Mouse (Mus musculus): ENCODE measurements around the gene Tmed10.

Gene Tmed10

GRCm38 (mm10) chr12:85378271-85378670 is 3.6 kb upstream of the Tmed10 start:
- in situ Hi-C loops (cut with MboI), result no loop called here

GRCm38 (mm10) chr12:85373591-85374560 is 771 bp downstream of the Tmed10 start:
- in situ Hi-C loops (cut with MboI), result no loop called here

DNA sequence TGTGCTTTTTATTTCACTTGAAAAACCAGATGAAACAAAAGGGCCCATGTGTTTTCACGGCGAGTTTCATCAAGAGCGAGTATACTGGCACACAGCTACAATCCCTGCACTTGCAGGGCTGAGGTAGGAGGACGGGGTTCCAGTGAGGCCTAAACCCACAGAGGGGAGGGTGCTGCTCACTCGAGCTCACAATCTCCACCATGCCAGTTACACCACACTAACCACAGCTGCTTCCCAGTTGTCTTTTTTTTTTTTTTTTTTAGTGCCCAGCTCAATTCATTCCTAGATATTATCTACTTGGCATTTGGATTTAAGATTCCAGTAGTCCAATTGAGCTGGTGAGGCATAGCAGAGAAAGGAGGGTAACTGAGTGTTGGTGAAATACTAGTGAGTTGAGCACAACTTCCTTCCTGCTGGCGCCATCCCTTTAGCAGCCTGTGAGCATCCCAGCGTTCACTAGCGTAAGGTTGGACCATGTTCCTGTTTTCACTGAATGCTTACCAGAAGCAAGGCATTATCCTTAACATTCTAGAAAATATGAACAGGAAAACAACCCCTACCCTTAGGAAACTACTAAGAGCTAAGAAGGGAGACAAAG is 2.5 kb downstream of the Tmed10 start:
- in situ Hi-C loops (cut with MboI), result no loop called here

- in situ Hi-C loops (cut with MboI), result no loop called here
Measured at GRCm38 (mm10) chr12:85368441-85369063, 6.1 kb downstream of the Tmed10 start.

GRCm38 (mm10) chr12:85366271-85366670 is 8.4 kb downstream of the Tmed10 start:
- in situ Hi-C loops (cut with MboI), result no loop called here

DNA sequence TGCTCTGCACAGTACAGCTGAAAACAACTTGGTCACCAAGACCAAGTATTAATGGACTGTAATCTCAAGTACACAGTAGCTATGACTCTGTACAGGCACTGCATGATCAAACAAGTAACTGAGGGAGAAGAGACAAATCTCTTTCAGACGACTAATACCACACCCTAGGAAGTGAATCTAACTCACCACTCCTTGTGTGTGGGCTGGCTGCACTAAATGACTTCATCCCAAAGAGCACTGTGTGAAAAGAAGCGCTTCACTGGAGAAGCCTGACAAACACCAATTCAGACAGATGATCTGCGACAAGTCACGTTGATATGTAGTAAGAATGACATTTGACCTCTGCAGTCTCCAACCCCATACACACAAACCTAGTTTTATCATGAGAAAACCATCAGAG is 12.1 kb downstream of the Tmed10 start:
- in situ Hi-C loops (cut with MboI), result no loop called here

DNA sequence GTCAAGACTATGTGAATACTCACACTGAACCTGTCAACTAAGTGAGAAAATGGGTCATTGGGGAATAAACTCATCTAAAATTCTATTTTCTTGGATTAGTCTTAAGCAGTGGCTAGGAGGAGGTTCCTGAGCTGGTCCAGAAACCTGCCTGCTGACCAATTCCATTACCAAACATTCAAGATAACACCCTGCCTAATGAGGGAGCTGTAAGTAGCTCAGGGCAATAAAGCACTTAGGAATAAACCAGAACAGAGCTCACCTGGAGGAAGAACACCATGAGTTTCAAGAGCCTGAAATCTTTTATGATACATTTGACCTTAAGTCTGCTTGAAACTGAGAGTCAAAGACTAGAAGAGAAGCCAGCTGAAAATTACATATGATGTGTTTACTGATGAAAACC is 13.1 kb downstream of the Tmed10 start:
- in situ Hi-C loops (cut with MboI), result no loop called here

- in situ Hi-C loops (cut with MboI), result no loop called here
Measured at GRCm38 (mm10) chr12:85361165-85361564, 13.5 kb downstream of the Tmed10 start.

- in situ Hi-C loops (cut with MboI), result no loop called here
Measured at GRCm38 (mm10) chr12:85354061-85354460, 20.6 kb downstream of the Tmed10 start.

GRCm38 (mm10) chr12:85350407-85351232 is 24.0 kb downstream of the Tmed10 start:
- in situ Hi-C loops (cut with MboI), result no loop called here

- in situ Hi-C loops (cut with MboI), result loop anchor here (10.0 kb wide), 1 partner anchor 316 kb away; no protein-coding TSS in a partner anchor
Measured at GRCm38 (mm10) chr12:85348338-85348737, 26.3 kb downstream of the Tmed10 start.

DNA sequence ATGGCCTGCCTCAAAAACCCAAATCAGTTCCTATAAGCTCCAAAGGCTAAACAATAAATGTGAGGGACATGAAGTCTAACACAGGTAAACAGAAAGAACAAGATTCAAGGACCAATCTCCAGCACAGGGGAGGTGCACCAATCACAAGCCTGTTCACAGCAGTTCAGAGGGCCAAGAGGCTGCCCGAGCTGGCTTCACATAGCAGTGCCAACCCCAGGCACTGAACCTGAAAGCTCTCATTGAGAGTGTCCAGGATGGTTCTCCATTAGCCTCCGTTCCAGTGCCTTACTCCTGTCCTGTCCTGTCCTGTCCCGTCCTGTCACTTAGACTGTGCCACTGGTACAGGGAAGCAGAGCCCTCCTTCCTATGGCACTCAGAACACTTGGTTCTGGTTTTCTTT is 27.5 kb downstream of the Tmed10 start:
- in situ Hi-C loops (cut with MboI), result loop anchor here (10.0 kb wide), 1 partner anchor 318 kb away; no protein-coding TSS in a partner anchor

DNA sequence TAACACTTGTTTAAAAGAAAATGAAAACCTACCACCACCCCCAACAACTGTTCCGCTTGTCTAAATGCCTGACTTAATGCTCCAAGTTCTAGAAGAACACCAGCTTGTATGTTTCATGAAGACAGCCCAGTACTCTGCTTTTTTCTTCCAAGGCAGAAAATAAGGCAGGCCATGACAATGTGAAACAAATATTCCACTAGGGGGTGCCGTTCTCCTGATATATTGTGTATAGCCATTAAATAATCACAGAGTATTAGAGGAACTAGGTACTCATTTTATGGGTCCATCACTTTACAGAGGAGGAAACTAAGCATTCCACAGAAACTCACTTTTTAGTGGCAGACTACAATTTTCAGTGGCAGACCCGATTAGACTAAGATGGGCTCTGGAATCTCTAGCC is 28.3 kb downstream of the Tmed10 start:
- in situ Hi-C loops (cut with MboI), result loop anchor here (10.0 kb wide), 1 partner anchor 318 kb away; no protein-coding TSS in a partner anchor

- in situ Hi-C loops (cut with MboI), result loop anchor here (10.0 kb wide), 1 partner anchor 319 kb away; no protein-coding TSS in a partner anchor
Measured at GRCm38 (mm10) chr12:85345559-85345958, 29.1 kb downstream of the Tmed10 start.

GRCm38 (mm10) chr12:85344252-85344651 is 30.4 kb downstream of the Tmed10 start:
- in situ Hi-C loops (cut with MboI), result loop anchor here (5.0 to 10.0 kb wide), 2 partner anchors 138 to 321 kb away; no protein-coding TSS in a partner anchor

DNA sequence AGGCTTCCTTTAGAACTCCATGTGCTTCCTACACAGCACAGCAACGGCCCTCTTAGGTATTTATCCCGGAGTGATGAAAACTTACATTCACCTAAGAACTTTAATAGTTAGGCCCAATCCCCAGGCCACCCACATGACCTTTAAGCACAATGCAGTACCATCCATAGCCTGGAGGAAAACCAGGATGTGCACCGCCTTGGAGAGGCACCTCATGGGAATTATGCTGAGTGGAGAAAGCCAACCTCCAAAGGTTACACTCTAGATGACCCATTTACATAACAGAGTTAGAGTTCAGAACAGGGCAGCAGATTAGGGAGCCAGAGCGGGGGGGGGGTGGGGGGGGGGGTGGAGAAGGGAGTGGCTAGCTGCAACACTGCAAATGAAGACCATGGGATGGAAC is 32.3 kb downstream of the Tmed10 start:
- in situ Hi-C loops (cut with MboI), result loop anchor here (5.0 to 10.0 kb wide), 2 partner anchors 140 to 322 kb away; no protein-coding TSS in a partner anchor

DNA sequence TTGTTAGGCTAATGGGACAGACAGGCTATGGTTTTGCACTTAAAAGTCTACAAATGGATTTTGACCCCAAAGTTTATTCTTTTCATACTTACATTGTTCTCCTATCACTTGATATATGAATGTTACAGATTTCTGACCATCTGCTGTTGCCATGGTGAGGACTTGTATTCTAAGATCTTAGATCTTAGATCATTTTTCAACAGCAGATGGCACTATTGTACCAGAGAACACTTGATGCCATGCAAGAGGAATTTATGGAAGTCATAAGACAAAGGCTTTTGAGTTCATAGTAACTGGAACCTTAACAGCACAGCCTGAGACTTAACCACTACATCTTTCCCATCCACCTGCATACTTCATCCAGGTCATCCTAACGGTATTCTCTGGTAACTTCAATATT is 33.5 kb downstream of the Tmed10 start:
- in situ Hi-C loops (cut with MboI), result loop anchor here (5.0 to 10.0 kb wide), 2 partner anchors 141 to 324 kb away; no protein-coding TSS in a partner anchor

DNA sequence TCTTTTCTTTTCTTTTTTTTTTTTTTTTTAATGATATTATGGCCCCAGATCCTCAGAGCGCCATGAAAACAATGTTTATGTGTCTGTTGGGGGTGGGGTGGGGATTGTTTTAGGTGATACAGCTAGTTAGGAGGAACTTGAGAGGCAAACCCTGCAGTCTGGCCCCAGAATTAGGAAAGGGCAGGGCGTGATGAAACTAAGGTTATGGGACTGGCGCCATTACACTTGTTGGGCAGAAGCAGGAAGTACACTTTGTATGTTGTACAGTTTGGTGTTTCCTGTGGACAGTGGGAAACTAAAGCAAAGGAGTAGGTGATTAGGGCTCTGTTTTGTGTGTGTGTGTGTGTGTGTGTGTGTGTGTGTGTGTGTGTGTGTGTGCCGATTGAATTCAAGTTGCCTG is 34.7 kb downstream of the Tmed10 start:
- in situ Hi-C loops (cut with MboI), result loop anchor here (5.0 to 10.0 kb wide), 2 partner anchors 142 to 325 kb away; no protein-coding TSS in a partner anchor

GRCm38 (mm10) chr12:85339243-85339729 is 35.4 kb downstream of the Tmed10 start, which contains the start of gene Nek9:
Gene Nek9 (minus strand): TSS chr12:85339362.
- in situ Hi-C loops (cut with MboI), result no loop called here

GRCm38 (mm10) chr12:85338815-85339214 is 35.8 kb downstream of the Tmed10 start:
- in situ Hi-C loops (cut with MboI), result no loop called here
